In genomic region chr14:120119094-120119501, GRCm38 (mm10) we compare ENCODE assay signal across 14 mouse cellular contexts.
A peak's percentile ranks its signal among the peaks of the same experiment; 100 is the strongest.
DNase-seq lines count a peak whose midpoint lies in the region; ATAC-seq lines count a peak whose summit lies in the region.
"Had no signal": no experiment of that assay in that cellular context is flagged by ENCODE, and none has a peak within 500 bp of the region (broad histone marks: within the 10 kb centered on the region; RNA-seq: fewer than 3 reads in every experiment).

No protein-coding gene starts in this region.

- WGBS in hindbrain, embryonic 16.5 days: 94% methylated on average over 5 of the region's 5 CpGs
- WGBS in hindbrain, embryonic 13.5 days: 89% methylated on average over 5 of the region's 5 CpGs
- WGBS in hindbrain, embryonic 12.5 days: 91% methylated on average over 5 of the region's 5 CpGs

- ATAC-seq in hindbrain, embryonic 16.5 days: peak; percentile 56; the same call in 1 of the 2 replicates
- ATAC-seq in hindbrain, embryonic 13.5 days (ENCODE audit: low FRiP score): no peak
- no peak for ATAC-seq in hindbrain, embryonic 12.5 days (ENCODE audit: low FRiP score)

- no peaks in the 10 kb centered on the region for H3K4me1 ChIP-seq in hindbrain, embryonic 16.5 days (ENCODE audit: control insufficient read depth, insufficient read depth, low read depth, low read length)
- no peaks in the 10 kb centered on the region for H3K4me1 ChIP-seq in hindbrain, embryonic 13.5 days (replicated peaks)
- H3K4me1 ChIP-seq in hindbrain, embryonic 12.5 days: no peaks in the 10 kb centered on the region
- H3K4me1 ChIP-seq: liver, embryonic 13.5 days had no signal

- no peak overlapping the region for H3K9ac ChIP-seq in hindbrain, embryonic 16.5 days (ENCODE audit: low read depth, low read length)
- no peak overlapping the region for H3K9ac ChIP-seq in hindbrain, embryonic 13.5 days
- no peak overlapping the region for H3K9ac ChIP-seq in hindbrain, embryonic 12.5 days
- H3K9ac ChIP-seq: liver, embryonic 13.5 days had no signal

- H3K4me3 ChIP-seq in hindbrain, embryonic 16.5 days (ENCODE audit: low read length): no peak overlapping the region
- no peak overlapping the region for H3K4me3 ChIP-seq in hindbrain, embryonic 13.5 days
- no peak overlapping the region for H3K4me3 ChIP-seq in hindbrain, embryonic 12.5 days
- H3K4me3 ChIP-seq: erythroblast, embryonic 14.5 days; liver, embryonic 13.5 days had no signal

- DNase-seq in cerebellum, adult 11-12 months: peak; percentile 94
- peak; percentile 70 for DNase-seq in heart, adult 8-10 months (ENCODE audit: low spot score)
- peak; percentile 79 for DNase-seq in heart, postnatal 4 days
- no peak for DNase-seq in adrenal gland, postnatal 4 days (ENCODE audit: low spot score in 2 of 2)
- DNase-seq in kidney, postnatal 36 days: no peak
- DNase-seq: B cell, adult 2 months; gastrocnemius, postnatal 25 days; kidney, adult 18-20 months; liver, embryonic 13.5 days; thymus, adult 18-20 months had no signal

- no peak overlapping the region for H3K27ac ChIP-seq in hindbrain, embryonic 16.5 days (ENCODE audit: low read depth, low read length)
- no peak overlapping the region for H3K27ac ChIP-seq in hindbrain, embryonic 13.5 days
- no peak overlapping the region for H3K27ac ChIP-seq in hindbrain, embryonic 12.5 days
- H3K27ac ChIP-seq: liver, embryonic 13.5 days had no signal

- H3K36me3 ChIP-seq in hindbrain, embryonic 16.5 days (ENCODE audit: control insufficient read depth, insufficient read depth, low read length): no peaks in the 10 kb centered on the region
- no peaks in the 10 kb centered on the region for H3K36me3 ChIP-seq in hindbrain, embryonic 13.5 days
- no peaks in the 10 kb centered on the region for H3K36me3 ChIP-seq in hindbrain, embryonic 12.5 days
- H3K36me3 ChIP-seq: liver, embryonic 13.5 days had no signal

- no peaks in the 10 kb centered on the region for H3K9me3 ChIP-seq in hindbrain, embryonic 16.5 days (ENCODE audit: control insufficient read depth, low read length)
- no peaks in the 10 kb centered on the region for H3K9me3 ChIP-seq in hindbrain, embryonic 13.5 days
- no peaks in the 10 kb centered on the region for H3K9me3 ChIP-seq in hindbrain, embryonic 12.5 days (replicated peaks)
- H3K9me3 ChIP-seq: liver, embryonic 13.5 days had no signal

- H3K4me2 ChIP-seq in hindbrain, embryonic 16.5 days (ENCODE audit: low read length): no peak overlapping the region
- no peak overlapping the region for H3K4me2 ChIP-seq in hindbrain, embryonic 13.5 days
- no peak overlapping the region for H3K4me2 ChIP-seq in hindbrain, embryonic 12.5 days (replicated peaks)
- H3K4me2 ChIP-seq: liver, embryonic 13.5 days had no signal

- no peaks in the 10 kb centered on the region; the same call in 1 of the 2 replicates for H3K27me3 ChIP-seq in hindbrain, embryonic 16.5 days (replicated peaks; ENCODE audit: control insufficient read depth, insufficient read depth, low read length)
- no peaks in the 10 kb centered on the region for H3K27me3 ChIP-seq in hindbrain, embryonic 13.5 days
- H3K27me3 ChIP-seq in hindbrain, embryonic 12.5 days: no peaks in the 10 kb centered on the region
- H3K27me3 ChIP-seq: liver, embryonic 13.5 days had no signal

Comparison
In these comparisons a context has a peak if more than half of its experiments do, and no peak if none do; other contexts are left out.
1. DNase-seq: peak in cerebellum, adult 11-12 months (single experiment), heart, adult 8-10 months (single experiment) and heart, postnatal 4 days (single experiment); none in adrenal gland, postnatal 4 days (0 of 2) and kidney, postnatal 36 days (0 of 2).